Comparison of ENCODE assay signal across 33 mouse cellular contexts in the genomic region with DNA sequence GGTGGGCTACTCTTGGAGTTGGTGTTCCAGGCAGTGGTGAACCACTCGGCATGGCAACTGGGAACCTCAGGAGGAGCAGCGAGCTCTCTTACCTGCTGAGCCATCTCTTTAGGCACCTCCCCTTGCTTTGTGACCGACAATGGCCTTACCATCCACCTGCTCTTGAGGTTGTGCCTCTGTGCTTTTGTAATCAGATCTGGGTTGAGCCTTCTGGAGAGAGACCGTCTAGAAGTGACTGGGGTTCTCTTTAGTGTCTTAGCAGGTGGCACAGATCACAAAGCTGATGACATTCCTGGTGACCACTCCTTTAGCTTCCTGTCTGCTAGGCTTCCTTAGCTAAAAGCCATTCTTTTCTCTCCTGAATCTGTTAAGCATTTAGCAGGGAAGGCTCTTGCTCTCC.
DNase-seq lines count a peak whose midpoint lies in the region; ATAC-seq lines count a peak whose summit lies in the region.
"Had no signal": no experiment of that assay in that cellular context is flagged by ENCODE, and none has a peak within 500 bp of the region (broad histone marks: within the 10 kb centered on the region; RNA-seq: fewer than 3 reads in every experiment).

No protein-coding gene starts in this region.

- peaks cover 64% of the 10 kb centered on the region for H3K4me1 ChIP-seq in forebrain, embryonic 10.5 days
- peaks cover 35% of the 10 kb centered on the region for H3K4me1 ChIP-seq in forebrain, embryonic 12.5 days
- peaks cover 78% of the 10 kb centered on the region for H3K4me1 ChIP-seq in hindbrain, embryonic 10.5 days (replicated peaks)
- peaks cover 43% of the 10 kb centered on the region for H3K4me1 ChIP-seq in hindbrain, embryonic 12.5 days

- peaks cover 16% of the 10 kb centered on the region for H3K27me3 ChIP-seq in forebrain, embryonic 10.5 days (ENCODE audit: poor library complexity, severe bottlenecking)
- H3K27me3 ChIP-seq in forebrain, embryonic 12.5 days = no peaks in the 10 kb centered on the region
- peaks cover 12% of the 10 kb centered on the region; the same call in 1 of the 2 replicates for H3K27me3 ChIP-seq in hindbrain, embryonic 10.5 days (ENCODE audit: insufficient read depth, poor library complexity, severe bottlenecking)
- H3K27me3 ChIP-seq in hindbrain, embryonic 12.5 days = no peaks in the 10 kb centered on the region
- H3K27me3 ChIP-seq: forebrain, embryonic 15.5 days; hindbrain, embryonic 13.5 days; intestine, embryonic 15.5 days; Patski had no signal

- peak overlapping the region; percentile 62; the same call in 1 of the 2 replicates for H3K27ac ChIP-seq in forebrain, embryonic 10.5 days
- H3K27ac ChIP-seq in forebrain, embryonic 12.5 days = no peak overlapping the region
- H3K27ac ChIP-seq in hindbrain, embryonic 10.5 days = peak overlapping the region; percentile 59; the same call in 1 of the 2 replicates
- no peak overlapping the region for H3K27ac ChIP-seq in hindbrain, embryonic 12.5 days
- H3K27ac ChIP-seq: embryonic facial prominence, embryonic 10.5 days; embryonic facial prominence, embryonic 13.5 days; forebrain, embryonic 15.5 days; gastrocnemius, adult 2 months; heart, embryonic 10.5 days; heart, embryonic 13.5 days; hindbrain, embryonic 13.5 days; intestine, embryonic 15.5 days had no signal

- no peak overlapping the region for H3K9ac ChIP-seq in forebrain, embryonic 12.5 days
- H3K9ac ChIP-seq in hindbrain, embryonic 12.5 days = no peak overlapping the region
- H3K9ac ChIP-seq: embryonic facial prominence, embryonic 13.5 days; forebrain, embryonic 15.5 days; heart, embryonic 13.5 days; hindbrain, embryonic 13.5 days; intestine, embryonic 15.5 days had no signal

- DNase-seq in forebrain, embryonic 10.5 days (ENCODE audit: extremely low spot score, low spot score) = no peak
- DNase-seq in hindbrain, embryonic 10.5 days (ENCODE audit: low spot score) = no peak
- DNase-seq in ES-CJ7 (ENCODE audit: low read depth, low spot score) (peak; percentile 97), WW6 (ENCODE audit: low read depth, low spot score) (peak; percentile 55)
- no peak for DNase-seq in right cerebral cortex, postnatal 25 days
- DNase-seq in layer of hippocampus, postnatal 25 days (ENCODE audit: extremely low spot score in 1 of 2, low spot score in 1 of 2) = no peak
- DNase-seq: adrenal gland, adult 2 months; adrenal gland, postnatal 14 days; cerebellum, adult 11 months; cerebellum, adult 2 months; cerebellum, adult 9-11 months; cerebellum, postnatal 25 days; embryo, embryonic 11 days; gastrocnemius, adult 2 months; gastrocnemius, postnatal 14 days; heart, adult 18-20 months; heart, postnatal 14 days; heart, postnatal 4 days; kidney, adult 18-20 months; kidney, adult 9 months had no signal

- WGBS in forebrain, embryonic 10.5 days = 32% methylated on average over 4 of the region's 4 CpGs
- WGBS in forebrain, embryonic 12.5 days = 34% methylated on average over 4 of the region's 4 CpGs
- WGBS in hindbrain, embryonic 10.5 days = 30% methylated on average over 4 of the region's 4 CpGs
- WGBS in hindbrain, embryonic 12.5 days = 34% methylated on average over 4 of the region's 4 CpGs

- no peak overlapping the region for H3K4me3 ChIP-seq in forebrain, embryonic 10.5 days
- H3K4me3 ChIP-seq in forebrain, embryonic 12.5 days (replicated peaks) = no peak overlapping the region
- no peak overlapping the region for H3K4me3 ChIP-seq in hindbrain, embryonic 10.5 days
- no peak overlapping the region for H3K4me3 ChIP-seq in hindbrain, embryonic 12.5 days
- H3K4me3 ChIP-seq: embryonic facial prominence, embryonic 10.5 days; embryonic facial prominence, embryonic 13.5 days; erythroblast, embryonic 14.5 days; forebrain, embryonic 15.5 days; gastrocnemius, adult 2 months; heart, embryonic 10.5 days; heart, embryonic 13.5 days; hindbrain, embryonic 13.5 days; intestine, embryonic 15.5 days had no signal

- H3K9me3 ChIP-seq in forebrain, embryonic 10.5 days = no peaks in the 10 kb centered on the region
- no peaks in the 10 kb centered on the region for H3K9me3 ChIP-seq in forebrain, embryonic 12.5 days
- H3K9me3 ChIP-seq in hindbrain, embryonic 10.5 days = no peaks in the 10 kb centered on the region
- no peaks in the 10 kb centered on the region for H3K9me3 ChIP-seq in hindbrain, embryonic 12.5 days (replicated peaks)
- H3K9me3 ChIP-seq: embryonic facial prominence, embryonic 10.5 days; embryonic facial prominence, embryonic 13.5 days; forebrain, embryonic 15.5 days; G1E; heart, embryonic 10.5 days; heart, embryonic 13.5 days; hindbrain, embryonic 13.5 days; intestine, embryonic 15.5 days had no signal

- H3K4me2 ChIP-seq in forebrain, embryonic 12.5 days = no peak overlapping the region
- H3K4me2 ChIP-seq in hindbrain, embryonic 12.5 days (replicated peaks) = no peak overlapping the region
- H3K4me2 ChIP-seq: embryonic facial prominence, embryonic 13.5 days; forebrain, embryonic 15.5 days; heart, embryonic 13.5 days; hindbrain, embryonic 13.5 days; intestine, embryonic 15.5 days had no signal

- ATAC-seq in forebrain, embryonic 12.5 days (ENCODE audit: low FRiP score) = no peak
- ATAC-seq in hindbrain, embryonic 12.5 days (ENCODE audit: low FRiP score) = no peak
- ATAC-seq: forebrain, embryonic 15.5 days; hindbrain, embryonic 16.5 days; intestine, embryonic 15.5 days; Patski had no signal

- H3K36me3 ChIP-seq in forebrain, embryonic 10.5 days (replicated peaks) = no peaks in the 10 kb centered on the region
- H3K36me3 ChIP-seq in forebrain, embryonic 12.5 days (replicated peaks) = no peaks in the 10 kb centered on the region
- no peaks in the 10 kb centered on the region for H3K36me3 ChIP-seq in hindbrain, embryonic 10.5 days
- H3K36me3 ChIP-seq in hindbrain, embryonic 12.5 days = no peaks in the 10 kb centered on the region
- H3K36me3 ChIP-seq: embryonic facial prominence, embryonic 10.5 days; embryonic facial prominence, embryonic 13.5 days; forebrain, embryonic 15.5 days; G1E; heart, embryonic 10.5 days; heart, embryonic 13.5 days; hindbrain, embryonic 13.5 days; intestine, embryonic 15.5 days had no signal

Comparison
In these comparisons a context has a peak if more than half of its experiments do, and no peak if none do; other contexts are left out.
1. H3K27ac ChIP-seq: peak in forebrain, embryonic 10.5 days (single experiment) and hindbrain, embryonic 10.5 days (single experiment); none in forebrain, embryonic 12.5 days (single experiment) and hindbrain, embryonic 12.5 days (single experiment).
2. DNase-seq: peak in ES-CJ7 (single experiment) and WW6 (single experiment); none in forebrain, embryonic 10.5 days (single experiment), hindbrain, embryonic 10.5 days (single experiment), right cerebral cortex, postnatal 25 days (single experiment) and layer of hippocampus, postnatal 25 days (0 of 2).